Mouse (Mus musculus) stomach, embryonic 15.5 days (tissue): ENCODE data around the gene Adm2. TPM values are rescaled to one million over a fixed set of nuclear protein-coding genes. Genes with fewer than 3 reads are reported as not detected.
A peak's percentile ranks its signal among the peaks of the same experiment; 100 is the strongest.

Source experiments
- ATAC-seq: fragments of 200-750 bp; cut with Nextera tagmentation; 2 replicates; pipeline ENCODE4 v1.8.0; 2017; ENCODE audit warnings: low read depth, moderate number of reproducible peaks, moderate TSS enrichment; ENCODE audit not compliant: insufficient read depth, low FRiP score
- H3K27ac ChIP-seq: fragments of 300-500 bp; sonication (generic); 2 replicates; pipeline ENCODE4 v1.5.1; 2015; ENCODE audit warnings: mild to moderate bottlenecking, inconsistent platforms
- H3K27me3 ChIP-seq: fragments of 300-500 bp; sonication (generic); replicated peaks from 2 replicates; pipeline ENCODE4 v1.6.1; 2015; ENCODE audit warnings: inconsistent platforms
- H3K36me3 ChIP-seq: fragments of 300-500 bp; sonication (generic); 2 replicates; pipeline ENCODE4 v1.6.1; 2015; ENCODE audit warnings: inconsistent platforms
- H3K4me1 ChIP-seq: fragments of 300-500 bp; sonication (generic); 2 replicates; pipeline ENCODE4 v1.6.1; 2015; ENCODE audit warnings: inconsistent platforms
- H3K4me2 ChIP-seq: fragments of 300-500 bp; sonication (generic); 2 replicates; pipeline ENCODE4 v1.6.1; 2015; ENCODE audit warnings: mild to moderate bottlenecking, inconsistent platforms
- H3K4me3 ChIP-seq: fragments of 300-500 bp; sonication (generic); replicated peaks from 2 replicates; pipeline ENCODE4 v1.5.1; 2015; ENCODE audit warnings: inconsistent platforms
- H3K9ac ChIP-seq: fragments of 300-500 bp; sonication (generic); 2 replicates; pipeline ENCODE4 v1.6.1; 2015; ENCODE audit warnings: inconsistent platforms
- H3K9me3 ChIP-seq: fragments of 300-500 bp; sonication (generic); 2 replicates; pipeline ENCODE4 v1.6.1; 2016; ENCODE audit warnings: inconsistent platforms
- WGBS: fragments of 180-500 bp; shearing (Covaris S2); methylation state at CpG from one replicate; pipeline ENCODE4 v1.1.7; 2015; 5-methylcytosine and 5-hydroxymethylcytosine counted together
- polyA plus RNA-seq: library from polyadenylated mRNA; unstranded; fragments of >200 nt; fragmentation: Nextera tagmentation; extraction: Ambion mirVana; gene quantifications from 2 replicates; pipeline ENCODE4 v1.2.1, GENCODE M21; 2015

Gene Adm2
- polyA plus RNA-seq, 1 experiment from 2014 or later, result 0.76 TPM

- no peak for ATAC-seq
- peak overlapping the region; percentile 89 for H3K4me3 ChIP-seq
- H3K36me3 ChIP-seq, result no peaks in the 10 kb centered on the region
- H3K4me1 ChIP-seq, result peaks cover 20% of the 10 kb centered on the region
- no peak overlapping the region for H3K27ac ChIP-seq
- peak overlapping the region; percentile 87; the same call in 1 of the 2 replicates for H3K9ac ChIP-seq
- H3K27me3 ChIP-seq, result no peaks in the 10 kb centered on the region
- no peaks in the 10 kb centered on the region for H3K9me3 ChIP-seq
- WGBS, result 23% methylated on average over 3 of the region's 3 CpGs
- H3K4me2 ChIP-seq, result peak overlapping the region; percentile 79
These were observed 8.4 kb upstream of the Adm2 start for GRCm38 (mm10) chr15:89314107-89314506.

- Histone ChIP-seq H3K9ac (peak overlapping the region; percentile 87), H3K27me3 (no peaks in the 10 kb centered on the region), H3K4me3 (peak overlapping the region; percentile 89), H3K4me2 (peak overlapping the region; percentile 79), H3K4me1 (peaks cover 20% of the 10 kb centered on the region), H3K27ac (peak overlapping the region; percentile 57), H3K36me3 (no peaks in the 10 kb centered on the region), H3K9me3 (no peaks in the 10 kb centered on the region)
- ATAC-seq, result peak; percentile 2; the same call in 1 of the 2 replicates
- WGBS, result under 1% methylated on average over 58 of the region's 58 CpGs
These were observed 7.9 kb upstream of the Adm2 start for GRCm38 (mm10) chr15:89314511-89315189.

- Histone ChIP-seq H3K9me3 (no peaks in the 10 kb centered on the region), H3K27ac (peak within 1 kb of the TSS; percentile 72), H3K4me2 (peak within 1 kb of the TSS; percentile 79), H3K27me3 (no peaks in the 10 kb centered on the region), H3K4me1 (peaks cover 20% of the 10 kb centered on the region), H3K9ac (peak within 1 kb of the TSS; percentile 87), H3K36me3 (no peaks in the 10 kb centered on the region), H3K4me3 (peak within 1 kb of the TSS; percentile 89)
- peak; percentile 100 for ATAC-seq
- WGBS, result under 1% methylated on average over 37 of the region's 37 CpGs
These were observed 7.3 kb upstream of the Adm2 start, which contains the start of gene Sbf1 for GRCm38 (mm10) chr15:89315190-89315731. Gene Sbf1, minus strand, starts transcription at chr15:89315311.

GRCm38 (mm10) chr15:89316146-89316545 lies 6.4 kb upstream of the Adm2 start:
- no peak overlapping the region for H3K4me2 ChIP-seq
- no peak overlapping the region for H3K9ac ChIP-seq
- no peak overlapping the region for H3K27ac ChIP-seq
- WGBS, result 73% methylated on average over 11 of the region's 11 CpGs
- ATAC-seq, result no peak
- H3K4me1 ChIP-seq, result peaks cover 20% of the 10 kb centered on the region; the same call in 1 of the 2 replicates
- no peaks in the 10 kb centered on the region for H3K36me3 ChIP-seq
- no peaks in the 10 kb centered on the region for H3K9me3 ChIP-seq
- H3K4me3 ChIP-seq, result no peak overlapping the region
- H3K27me3 ChIP-seq, result no peaks in the 10 kb centered on the region

GRCm38 (mm10) chr15:89321264-89321663 lies 1.3 kb upstream of the Adm2 start:
- WGBS, result 78% methylated on average over 8 of the region's 8 CpGs
- H3K9me3 ChIP-seq, result no peaks in the 10 kb centered on the region

GRCm38 (mm10) chr15:89323656-89324055 lies 1.1 kb downstream of the Adm2 start:
- H3K9me3 ChIP-seq, result no peaks in the 10 kb centered on the region
- 84% methylated on average over 4 of the region's 4 CpGs for WGBS

More at GRCm38 (mm10) chr15:89321264-89321663, 1.3 kb upstream of the Adm2 start:
- Histone ChIP-seq H3K27ac (no peak overlapping the region), H3K36me3 (no peaks in the 10 kb centered on the region), H3K4me3 (no peak overlapping the region), H3K4me1 (peaks cover 3% of the 10 kb centered on the region; the same call in 1 of the 2 replicates), H3K27me3 (no peaks in the 10 kb centered on the region; the same call in 1 of the 2 replicates), H3K9ac (no peak overlapping the region), H3K4me2 (no peak overlapping the region)
- ATAC-seq, result no peak

GRCm38 (mm10) chr15:89326441-89326840 lies 3.9 kb downstream of the Adm2 start:
- Histone ChIP-seq H3K4me2 (no peak overlapping the region), H3K36me3 (no peaks in the 10 kb centered on the region), H3K4me1 (peaks cover 3% of the 10 kb centered on the region; the same call in 1 of the 2 replicates), H3K4me3 (no peak overlapping the region), H3K9me3 (no peaks in the 10 kb centered on the region), H3K27ac (no peak overlapping the region), H3K9ac (no peak overlapping the region), H3K27me3 (no peaks in the 10 kb centered on the region; the same call in 1 of the 2 replicates)
- no peak for ATAC-seq
- WGBS, result 53% methylated on average over 5 of the region's 5 CpGs

More at GRCm38 (mm10) chr15:89323656-89324055, 1.1 kb downstream of the Adm2 start:
- Histone ChIP-seq H3K9ac (no peak overlapping the region), H3K4me2 (0 out of 2 replicates have a peak overlapping the region, but pooled peaks have one; percentile 54), H3K4me3 (no peak overlapping the region), H3K4me1 (peaks cover 3% of the 10 kb centered on the region; the same call in 1 of the 2 replicates), H3K27ac (no peak overlapping the region), H3K36me3 (no peaks in the 10 kb centered on the region), H3K27me3 (no peaks in the 10 kb centered on the region; the same call in 1 of the 2 replicates)
- no peak for ATAC-seq

GRCm38 (mm10) chr15:89334271-89334670 lies 11.8 kb downstream of the Adm2 start, which contains the start of gene Miox:
Gene Miox, plus strand, starts transcription at chr15:89334398.
- H3K4me2 ChIP-seq, result no peak within 1 kb of the TSS
- H3K27ac ChIP-seq, result no peak within 1 kb of the TSS
- no peaks in the 10 kb centered on the region for H3K36me3 ChIP-seq
- no peak within 1 kb of the TSS for H3K9ac ChIP-seq
- ATAC-seq, result no peak
- no peaks in the 10 kb centered on the region for H3K9me3 ChIP-seq
- 83% methylated on average over 7 of the region's 7 CpGs for WGBS
- no peaks in the 10 kb centered on the region for H3K27me3 ChIP-seq
- H3K4me3 ChIP-seq, result no peak within 1 kb of the TSS
- no peaks in the 10 kb centered on the region for H3K4me1 ChIP-seq

GRCm38 (mm10) chr15:89334774-89335537 lies 12.4 kb downstream of the Adm2 start:
- no peak for ATAC-seq
- 77% methylated on average over 17 of the region's 17 CpGs for whole genome bisulfite sequencing
- Histone ChIP-seq H3K4me2 (no peak overlapping the region), H3K36me3 (no peaks in the 10 kb centered on the region), H3K9me3 (no peaks in the 10 kb centered on the region), H3K4me1 (no peaks in the 10 kb centered on the region), H3K9ac (no peak overlapping the region), H3K27ac (no peak overlapping the region), H3K27me3 (no peaks in the 10 kb centered on the region), H3K4me3 (no peak overlapping the region)

- no peak for ATAC-seq
- no peaks in the 10 kb centered on the region for H3K36me3 ChIP-seq
- no peaks in the 10 kb centered on the region for H3K27me3 ChIP-seq
- no peak overlapping the region for H3K4me3 ChIP-seq
- H3K27ac ChIP-seq, result no peak overlapping the region
- WGBS, result 84% methylated on average over 14 of the region's 14 CpGs
- no peak overlapping the region for H3K9ac ChIP-seq
- H3K4me1 ChIP-seq, result no peaks in the 10 kb centered on the region
- no peaks in the 10 kb centered on the region for H3K9me3 ChIP-seq
- no peak overlapping the region for H3K4me2 ChIP-seq
These were observed 13.9 kb downstream of the Adm2 start for GRCm38 (mm10) chr15:89336422-89336821.

GRCm38 (mm10) chr15:89339696-89340095 lies 17.2 kb downstream of the Adm2 start:
- 79% methylated on average over 2 of the region's 2 CpGs for WGBS
- H3K27ac ChIP-seq, result no peak overlapping the region
- H3K9me3 ChIP-seq, result no peaks in the 10 kb centered on the region
- H3K36me3 ChIP-seq, result no peaks in the 10 kb centered on the region
- ATAC-seq, result no peak
- no peaks in the 10 kb centered on the region for H3K4me1 ChIP-seq
- H3K4me2 ChIP-seq, result no peak overlapping the region
- H3K9ac ChIP-seq, result no peak overlapping the region
- H3K4me3 ChIP-seq, result no peak overlapping the region
- no peaks in the 10 kb centered on the region for H3K27me3 ChIP-seq
